Mouse (Mus musculus) midbrain, embryonic 13.5 days (tissue): ENCODE measurements around the gene Olfr101. TPM values are rescaled to one million over a fixed set of nuclear protein-coding genes. Genes with fewer than 3 reads are reported as not detected.

Source experiments
- ATAC-seq: fragments of 200-750 bp; cut with Nextera tagmentation; 2 replicates; pipeline ENCODE4 v1.8.0; 2017; ENCODE audit warnings: mild to moderate bottlenecking, moderate TSS enrichment, moderate library complexity
- H3K27ac ChIP-seq: fragments of 300-500 bp; sonication (generic); 2 replicates; pipeline ENCODE4 v1.5.1; 2015; ENCODE audit warnings: inconsistent platforms, mild to moderate bottlenecking, moderate library complexity
- H3K27me3 ChIP-seq: fragments of 300-500 bp; sonication (generic); 2 replicates; pipeline ENCODE4 v1.6.1; 2015; ENCODE audit warnings: mild to moderate bottlenecking, inconsistent platforms
- H3K36me3 ChIP-seq: fragments of 300-500 bp; sonication (generic); 2 replicates; pipeline ENCODE4 v1.6.1; 2015; ENCODE audit warnings: mild to moderate bottlenecking, inconsistent platforms
- H3K4me1 ChIP-seq: fragments of 300-500 bp; sonication (generic); replicated peaks from 2 replicates; pipeline ENCODE4 v1.6.1; 2015; ENCODE audit warnings: inconsistent platforms
- H3K4me2 ChIP-seq: fragments of 300-500 bp; sonication (generic); replicated peaks from 2 replicates; pipeline ENCODE4 v1.6.1; 2015; ENCODE audit warnings: moderate library complexity, mild to moderate bottlenecking, inconsistent platforms
- H3K4me3 ChIP-seq: fragments of 300-500 bp; sonication (generic); replicated peaks from 2 replicates; pipeline ENCODE4 v1.5.1; 2015; ENCODE audit warnings: mild to moderate bottlenecking, inconsistent platforms
- H3K9ac ChIP-seq: fragments of 300-500 bp; sonication (generic); replicated peaks from 2 replicates; pipeline ENCODE4 v1.6.1; 2015; ENCODE audit warnings: mild to moderate bottlenecking, inconsistent platforms
- H3K9me3 ChIP-seq: fragments of 300-500 bp; sonication (generic); 2 replicates; pipeline ENCODE4 v1.6.1; 2016; ENCODE audit warnings: mild to moderate bottlenecking, inconsistent platforms
- WGBS: fragments of 180-500 bp; shearing (Covaris S2); methylation state at CpG from one replicate; pipeline ENCODE4 v1.1.7; 2015; 5-methylcytosine and 5-hydroxymethylcytosine counted together
- polyA plus RNA-seq: library from polyadenylated mRNA; unstranded; fragments of >200 nt; fragmentation: Nextera tagmentation; extraction: Ambion mirVana; gene quantifications from 2 replicates; pipeline ENCODE4 v1.2.1, GENCODE M21; 2015

Olfr101 gene
- polyA plus RNA-seq, result not detected in 2 replicates

GRCm38 (mm10) chr17:37304213-37304612 lies at the start of gene Olfr101:
Gene Olfr101, minus strand, starts transcription at chr17:37304313.
- Histone ChIP-seq H3K9ac (no peak within 1 kb of the TSS), H3K4me2 (no peak within 1 kb of the TSS), H3K4me1 (no peaks in the 10 kb centered on the region), H3K27me3 (no peaks in the 10 kb centered on the region), H3K27ac (no peak within 1 kb of the TSS), H3K9me3 (no peaks in the 10 kb centered on the region), H3K4me3 (no peak within 1 kb of the TSS), H3K36me3 (no peaks in the 10 kb centered on the region)
- ATAC-seq, result no peak
- 89% methylated on average over 4 of the region's 4 CpGs for WGBS

GRCm38 (mm10) chr17:37339598-37339997 lies 35.5 kb upstream of the Olfr101 start, which contains the start of gene Olfr103:
Gene Olfr103, minus strand, starts transcription at chr17:37339698.
- Histone ChIP-seq H3K9ac (no peak within 1 kb of the TSS), H3K4me1 (no peaks in the 10 kb centered on the region), H3K36me3 (no peaks in the 10 kb centered on the region), H3K4me2 (no peak within 1 kb of the TSS), H3K4me3 (no peak within 1 kb of the TSS), H3K27ac (no peak within 1 kb of the TSS), H3K9me3 (no peaks in the 10 kb centered on the region), H3K27me3 (no peaks in the 10 kb centered on the region)
- ATAC-seq, result no peak
- WGBS, result 90% methylated on average over 2 of the region's 2 CpGs

- H3K36me3 ChIP-seq, result no peaks in the 10 kb centered on the region
- H3K27me3 ChIP-seq, result no peaks in the 10 kb centered on the region
- H3K9ac ChIP-seq, result no peak within 1 kb of the TSS
- no peak within 1 kb of the TSS for H3K27ac ChIP-seq
- H3K9me3 ChIP-seq, result no peaks in the 10 kb centered on the region
- H3K4me1 ChIP-seq, result no peaks in the 10 kb centered on the region
- H3K4me2 ChIP-seq, result no peak within 1 kb of the TSS
- no peak within 1 kb of the TSS for H3K4me3 ChIP-seq
- ATAC-seq, result no peak
Observed at GRCm38 (mm10) chr17:37316954-37317353, 12.8 kb upstream of the Olfr101 start, which contains the start of gene Olfr102. Gene Olfr102, minus strand, starts transcription at chr17:37317054.

- Histone ChIP-seq H3K4me2 (no peak overlapping the region), H3K27ac (no peak overlapping the region), H3K4me3 (no peak overlapping the region), H3K9me3 (no peaks in the 10 kb centered on the region), H3K9ac (no peak overlapping the region), H3K36me3 (no peaks in the 10 kb centered on the region), H3K4me1 (no peaks in the 10 kb centered on the region), H3K27me3 (no peaks in the 10 kb centered on the region)
- WGBS, result 59% methylated on average over 2 of the region's 2 CpGs
- ATAC-seq, result no peak
Observed at GRCm38 (mm10) chr17:37310146-37310699, 6.1 kb upstream of the Olfr101 start.

- Histone ChIP-seq H3K4me3 (no peak overlapping the region), H3K27ac (no peak overlapping the region), H3K4me2 (no peak overlapping the region), H3K4me1 (no peaks in the 10 kb centered on the region), H3K9ac (no peak overlapping the region), H3K9me3 (no peaks in the 10 kb centered on the region), H3K27me3 (no peaks in the 10 kb centered on the region), H3K36me3 (no peaks in the 10 kb centered on the region)
- no peak for ATAC-seq
- WGBS, result 43% methylated on average over 4 of the region's 4 CpGs
Observed at GRCm38 (mm10) chr17:37308483-37308882, 4.4 kb upstream of the Olfr101 start.

GRCm38 (mm10) chr17:37283360-37283759 lies 20.8 kb downstream of the Olfr101 start, which contains the start of gene Olfr99:
Gene Olfr99, minus strand, starts transcription at chr17:37283460.
- Histone ChIP-seq H3K9ac (no peak within 1 kb of the TSS), H3K4me3 (no peak within 1 kb of the TSS), H3K9me3 (no peaks in the 10 kb centered on the region), H3K4me1 (no peaks in the 10 kb centered on the region), H3K27me3 (no peaks in the 10 kb centered on the region), H3K4me2 (no peak within 1 kb of the TSS), H3K27ac (no peak within 1 kb of the TSS), H3K36me3 (no peaks in the 10 kb centered on the region)
- 77% methylated on average over 1 of the region's 1 CpGs for WGBS
- ATAC-seq, result no peak

- H3K27ac ChIP-seq, result no peak overlapping the region
- ATAC-seq, result no peak
- no peaks in the 10 kb centered on the region for H3K4me1 ChIP-seq
- no peaks in the 10 kb centered on the region for H3K9me3 ChIP-seq
- 83% methylated on average over 1 of the region's 1 CpGs for WGBS
- no peak overlapping the region for H3K9ac ChIP-seq
- no peaks in the 10 kb centered on the region for H3K36me3 ChIP-seq
- H3K4me3 ChIP-seq, result no peak overlapping the region
- H3K27me3 ChIP-seq, result no peaks in the 10 kb centered on the region
- no peak overlapping the region for H3K4me2 ChIP-seq
Observed at GRCm38 (mm10) chr17:37280331-37280730, 23.8 kb downstream of the Olfr101 start.

- no peaks in the 10 kb centered on the region for H3K4me1 ChIP-seq
- no peaks in the 10 kb centered on the region for H3K9me3 ChIP-seq
- no peak overlapping the region for H3K4me3 ChIP-seq
- no peak overlapping the region for H3K27ac ChIP-seq
- H3K36me3 ChIP-seq, result no peaks in the 10 kb centered on the region
- no peak for ATAC-seq
- H3K9ac ChIP-seq, result no peak overlapping the region
- H3K4me2 ChIP-seq, result no peak overlapping the region
- no peaks in the 10 kb centered on the region for H3K27me3 ChIP-seq
Observed at GRCm38 (mm10) chr17:37276573-37276972, 27.5 kb downstream of the Olfr101 start.

GRCm38 (mm10) chr17:37275626-37276248 lies 28.4 kb downstream of the Olfr101 start:
- no peak overlapping the region for H3K9ac ChIP-seq
- no peaks in the 10 kb centered on the region for H3K9me3 ChIP-seq
- no peak overlapping the region for H3K27ac ChIP-seq
- no peak overlapping the region for H3K4me3 ChIP-seq
- peaks cover 6% of the 10 kb centered on the region; the same call in 1 of the 2 replicates for H3K27me3 ChIP-seq
- no peaks in the 10 kb centered on the region for H3K4me1 ChIP-seq
- H3K36me3 ChIP-seq, result no peaks in the 10 kb centered on the region
- 91% methylated on average over 2 of the region's 2 CpGs for WGBS
- H3K4me2 ChIP-seq, result no peak overlapping the region
- ATAC-seq, result no peak

GRCm38 (mm10) chr17:37270702-37271092 lies 33.4 kb downstream of the Olfr101 start:
- Histone ChIP-seq H3K9ac (peak overlapping the region; percentile 32; the same call in 1 of the 2 replicates), H3K9me3 (no peaks in the 10 kb centered on the region), H3K4me2 (peak overlapping the region; percentile 88), H3K4me1 (peaks cover 5% of the 10 kb centered on the region; the same call in 1 of the 2 replicates), H3K27me3 (peaks cover 6% of the 10 kb centered on the region; the same call in 1 of the 2 replicates), H3K36me3 (no peaks in the 10 kb centered on the region), H3K4me3 (peak overlapping the region; percentile 51), H3K27ac (no peak overlapping the region)
- 69% methylated on average over 8 of the region's 8 CpGs for WGBS
- no peak; the same call in 1 of the 2 replicates for ATAC-seq

GRCm38 (mm10) chr17:37270058-37270701 lies 33.9 kb downstream of the Olfr101 start, which contains the start of gene H2-M3:
Gene H2-M3, plus strand, starts transcription at chr17:37270220.
- peak within 1 kb of the TSS; percentile 51 for H3K4me3 ChIP-seq
- ATAC-seq, result peak; percentile 97
- no peaks in the 10 kb centered on the region for H3K36me3 ChIP-seq
- peak within 1 kb of the TSS; percentile 88 for H3K4me2 ChIP-seq
- H3K4me1 ChIP-seq, result peaks cover 5% of the 10 kb centered on the region; the same call in 1 of the 2 replicates
- H3K9me3 ChIP-seq, result no peaks in the 10 kb centered on the region
- peak within 1 kb of the TSS; percentile 32; the same call in 1 of the 2 replicates for H3K9ac ChIP-seq
- H3K27me3 ChIP-seq, result peaks cover 6% of the 10 kb centered on the region; the same call in 1 of the 2 replicates
- no peak within 1 kb of the TSS for H3K27ac ChIP-seq
- 6% methylated on average over 26 of the region's 26 CpGs for WGBS

GRCm38 (mm10) chr17:37263626-37264025 lies 40.5 kb downstream of the Olfr101 start, which contains the start of gene Olfr98:
Gene Olfr98, minus strand, starts transcription at chr17:37263749.
- H3K4me3 ChIP-seq, result no peak within 1 kb of the TSS
- no peak within 1 kb of the TSS for H3K9ac ChIP-seq

More at GRCm38 (mm10) chr17:37263626-37264025, 40.5 kb downstream of the Olfr101 start, which contains the start of gene Olfr98:
- no peaks in the 10 kb centered on the region for H3K27me3 ChIP-seq
- ATAC-seq, result no peak
- 80% methylated on average over 1 of the region's 1 CpGs for WGBS
- no peaks in the 10 kb centered on the region for H3K36me3 ChIP-seq
- H3K27ac ChIP-seq, result no peak within 1 kb of the TSS
- H3K4me2 ChIP-seq, result no peak within 1 kb of the TSS
- H3K9me3 ChIP-seq, result no peaks in the 10 kb centered on the region
- no peaks in the 10 kb centered on the region for H3K4me1 ChIP-seq
